Mouse (Mus musculus) liver, embryonic 14.5 days (tissue): ENCODE data around the gene Lyl1. TPM values are rescaled to one million over a fixed set of nuclear protein-coding genes. Genes with fewer than 3 reads are reported as not detected.

Source experiments
- ATAC-seq: fragments of 200-750 bp; cut with Nextera tagmentation; 2 replicates; pipeline ENCODE4 v1.8.0; 2017; ENCODE audit warnings: moderate number of reproducible peaks, mild to moderate bottlenecking, moderate library complexity; ENCODE audit not compliant: insufficient read depth
- DNase-seq, 3 experiments: peaks; one replicate each; pipeline ENCODE4 v3.0.0-alpha.2; 2012 to 2013; ENCODE audit warnings: low read depth in 3 of 3, low spot score in 3 of 3
- H3K27ac ChIP-seq: fragments of 300-500 bp; sonication (generic); 2 replicates; pipeline ENCODE4 v1.5.1; 2014; ENCODE audit warnings: moderate library complexity, mild to moderate bottlenecking, control low read depth, inconsistent platforms
- H3K27me3 ChIP-seq: fragments of 300-500 bp; sonication (generic); 2 replicates; pipeline ENCODE4 v1.6.1; 2014; ENCODE audit warnings: mild to moderate bottlenecking, low read length, moderate library complexity; ENCODE audit not compliant: control insufficient read depth, insufficient read depth
- H3K36me3 ChIP-seq: fragments of 300-500 bp; sonication (generic); replicated peaks from 2 replicates; pipeline ENCODE4 v1.6.1; 2014; ENCODE audit warnings: low read depth; ENCODE audit not compliant: control insufficient read depth, insufficient read depth
- H3K4me1 ChIP-seq, 2 experiments: fragments of 200-500 bp in 1 of 2; fragments of 300-500 bp in 1 of 2; sonication (generic) in 1 of 2; replicated peaks; 2 replicates each; pipeline ENCODE4 v1.6.1; 2012 to 2014; ENCODE audit warnings: antibody characterized with exemption in 1 of 2, inconsistent platforms in 1 of 2, low read length in 1 of 2; ENCODE audit not compliant: control insufficient read depth in 2 of 2, insufficient read depth in 2 of 2
- H3K4me2 ChIP-seq: fragments of 300-500 bp; sonication (generic); 2 replicates; pipeline ENCODE4 v1.6.1; 2014; ENCODE audit warnings: low read depth, mild to moderate bottlenecking, control low read depth, moderate library complexity
- H3K4me3 ChIP-seq, 2 experiments: fragments of 200-500 bp in 1 of 2; fragments of 300-500 bp in 1 of 2; sonication (generic) in 1 of 2; 2 replicates each; pipeline ENCODE4 v1.5.1; 2012 to 2014; ENCODE audit warnings: low read depth in 2 of 2, low read length in 2 of 2, mild to moderate bottlenecking in 2 of 2, control low read depth in 1 of 2, inconsistent platforms in 1 of 2, moderate library complexity in 1 of 2; ENCODE audit not compliant: insufficient read depth in 1 of 2
- H3K9ac ChIP-seq: fragments of 300-500 bp; sonication (generic); replicated peaks from 2 replicates; pipeline ENCODE4 v1.6.1; 2014; ENCODE audit warnings: mild to moderate bottlenecking, control low read depth, moderate library complexity
- H3K9me3 ChIP-seq: fragments of 300-500 bp; sonication (generic); 2 replicates; pipeline ENCODE4 v1.6.1; 2016; ENCODE audit warnings: low read length, mixed read lengths; ENCODE audit not compliant: control insufficient read depth
- CTCF ChIP-seq: IDR thresholded peaks from 2 replicates; pipeline ENCODE4 v1.5.1; 2016; ENCODE audit warnings: antibody characterized with exemption, low read depth, control low read depth
- EP300 ChIP-seq: IDR thresholded peaks from 2 replicates; pipeline ENCODE4 v1.6.1; 2016; ENCODE audit warnings: antibody characterized with exemption, low read depth
- WGBS: fragments of 180-500 bp; shearing (Covaris S2); extraction: QIAGEN DNeasy Blood & Tissue Kit; methylation state at CpG from one replicate; pipeline ENCODE4 v1.1.7; 2014; ENCODE audit not compliant: insufficient replicate concordance; 5-methylcytosine and 5-hydroxymethylcytosine counted together
- polyA plus RNA-seq, 2 experiments: library from polyadenylated mRNA; depleted of rRNA in 1 of 2; stranded (reverse) in 1 of 2; unstranded in 1 of 2; fragments of >200 nt; fragmentation: Nextera tagmentation in 1 of 2; extraction: Ambion mirVana in 1 of 2; gene quantifications; 2 replicates each; pipeline versions ENCODE4 v1.2.1 to v1.2.3; 2012 to 2014

The Lyl1 gene
- polyA plus RNA-seq (2012; rRNA removed) (45.4 and 46.2 TPM in 2 replicates), polyA plus RNA-seq (2014; fragmentation: Nextera tagmentation; extraction: Ambion mirVana) (55.6 and 57.7 TPM in 2 replicates)

DNA sequence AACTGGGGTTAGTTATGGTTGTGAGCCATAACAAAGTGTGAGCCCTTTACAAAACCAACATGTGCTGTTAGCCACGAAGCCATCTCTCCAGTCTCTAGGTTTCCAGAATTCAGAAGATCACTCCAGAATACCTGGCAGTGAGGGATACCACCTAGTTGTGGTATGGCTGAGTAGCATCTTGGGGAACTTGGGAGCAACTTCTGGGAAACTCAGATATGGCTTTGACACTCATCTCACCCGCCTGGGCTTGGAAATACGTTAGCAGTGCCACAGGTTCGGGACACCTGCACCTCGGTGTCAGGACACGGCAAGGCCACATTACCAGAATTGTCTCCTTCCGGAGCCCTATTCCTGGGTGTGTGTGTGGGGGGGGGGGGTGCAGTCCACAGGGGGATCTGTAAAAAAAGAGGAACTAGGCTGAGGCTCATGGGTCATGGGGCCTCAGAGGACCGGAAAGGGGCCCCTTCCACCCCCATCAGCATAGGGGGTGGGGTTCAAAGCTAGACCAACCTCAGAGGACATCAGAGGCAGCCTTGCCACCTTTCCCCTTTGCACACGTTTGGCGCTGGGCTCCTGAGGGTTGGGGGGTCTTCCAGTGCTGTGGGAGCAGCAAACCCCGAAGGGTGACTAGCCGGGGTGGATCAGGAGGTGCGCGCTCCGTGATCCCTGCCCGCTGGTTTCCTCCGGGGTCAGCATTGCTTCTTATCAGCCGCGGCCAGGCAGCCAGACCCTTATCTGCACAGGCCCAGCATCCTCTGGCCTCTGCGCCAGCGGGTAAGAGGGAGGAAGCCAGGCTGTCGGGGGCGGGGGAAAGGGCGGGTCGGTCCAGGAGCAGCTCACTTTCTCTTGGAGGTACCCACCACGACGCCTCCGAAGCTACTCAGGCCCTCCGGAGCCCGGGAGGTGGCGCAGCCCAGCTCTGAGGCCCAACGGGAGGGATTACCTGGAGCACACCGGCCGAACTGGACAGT lies at the start of gene Lyl1:
TSS of gene Lyl1 (plus strand) at position 517 of the 971 bp plus-strand sequence.
- ATAC-seq (peak; percentile 86), DNase-seq (peak; percentile 97 to 99 (median 98))
- TF ChIP-seq CTCF = peak; percentile 78
- peak; percentile 99 for TF ChIP-seq EP300
- Histone ChIP-seq H3K27ac (peak within 1 kb of the TSS; percentile 98), H3K4me3 (peak within 1 kb of the TSS; percentile 88 to 98), H3K4me2 (peak within 1 kb of the TSS; percentile 90), H3K9me3 (no peaks in the 10 kb centered on the region), H3K9ac (peak within 1 kb of the TSS; percentile 100), H3K4me1 (peaks cover 25 to 32% of the 10 kb centered on the region in 2 experiments), H3K27me3 (no peaks in the 10 kb centered on the region), H3K36me3 (peaks cover 28% of the 10 kb centered on the region)
- 1% methylated on average over 34 of the region's 34 CpGs for WGBS

DNA sequence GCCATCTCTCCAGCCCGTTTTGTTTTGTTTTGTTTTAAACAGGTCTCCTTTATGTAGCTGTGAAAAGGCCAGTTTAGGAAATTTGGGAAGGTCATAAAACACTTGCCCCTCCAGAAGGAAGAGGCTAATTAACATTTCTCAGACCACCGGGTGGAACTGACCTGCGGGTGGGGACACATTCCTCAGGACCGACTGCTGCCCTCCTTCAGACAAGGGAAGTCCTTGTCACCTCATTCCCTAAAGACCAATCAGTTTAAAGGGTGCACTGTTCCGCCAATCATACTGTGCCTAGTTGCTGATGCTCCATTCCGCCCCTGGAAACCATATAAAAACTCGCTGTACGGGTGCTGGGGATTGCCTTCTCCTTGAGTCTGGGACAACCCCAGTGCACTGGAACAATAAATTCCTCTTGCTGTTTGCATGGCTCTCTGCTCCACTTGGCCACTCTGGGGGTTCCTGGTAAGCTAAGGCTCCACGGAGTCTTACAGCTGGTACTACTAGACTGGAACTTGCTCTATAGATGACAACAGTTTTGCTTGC lies 48.1 kb upstream of the Lyl1 start:
- TF ChIP-seq CTCF (no peak), EP300 (no peak)
- WGBS = 48% methylated on average over 9 of the region's 9 CpGs
- Histone ChIP-seq H3K27me3 (peaks cover 3% of the 10 kb centered on the region; the same call in 1 of the 2 replicates), H3K9me3 (no peaks in the 10 kb centered on the region), H3K4me3 (no peak overlapping the region), H3K4me1 (peaks cover 22 to 28% of the 10 kb centered on the region in 2 experiments), H3K27ac (no peak overlapping the region), H3K9ac (0 out of 2 replicates have a peak overlapping the region, but pooled peaks have one; percentile 6), H3K4me2 (peak overlapping the region; percentile 13; the same call in 1 of the 2 replicates), H3K36me3 (no peaks in the 10 kb centered on the region)
- DNase-seq (no peak), ATAC-seq (no peak)

DNA sequence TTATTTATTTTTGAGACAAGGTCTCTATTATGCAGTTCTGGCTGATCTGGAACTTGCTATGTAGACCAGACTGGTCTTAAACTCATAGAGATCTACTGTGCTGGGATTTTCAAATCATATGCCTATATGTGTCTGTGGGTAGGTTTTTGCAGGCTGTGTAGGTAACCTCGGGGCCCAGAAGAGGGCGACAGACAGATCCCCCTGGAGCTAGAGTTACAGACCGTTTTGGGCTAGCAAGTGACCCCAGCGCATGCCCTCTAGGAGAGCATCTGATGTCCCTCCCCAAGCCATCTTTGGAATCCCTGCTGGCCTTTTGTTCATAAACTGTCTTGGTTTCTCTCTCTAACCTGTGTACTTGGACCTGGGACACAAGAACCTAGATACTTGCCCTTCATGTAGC lies 46.7 kb upstream of the Lyl1 start:
- peaks cover 3% of the 10 kb centered on the region; the same call in 1 of the 2 replicates for H3K27me3 ChIP-seq
- H3K9me3 ChIP-seq = no peaks in the 10 kb centered on the region
- ATAC-seq (no peak), DNase-seq (no peak)
- TF ChIP-seq CTCF (peak; percentile 57), EP300 (no peak)
- no peak overlapping the region for H3K9ac ChIP-seq
- H3K4me2 ChIP-seq = no peak overlapping the region
- 26% methylated on average over 4 of the region's 4 CpGs for WGBS
- H3K27ac ChIP-seq = no peak overlapping the region
- no peak overlapping the region for H3K4me3 ChIP-seq
- no peaks in the 10 kb centered on the region for H3K36me3 ChIP-seq
- H3K4me1 ChIP-seq = peaks cover 22 to 34% of the 10 kb centered on the region in 2 experiments

DNA sequence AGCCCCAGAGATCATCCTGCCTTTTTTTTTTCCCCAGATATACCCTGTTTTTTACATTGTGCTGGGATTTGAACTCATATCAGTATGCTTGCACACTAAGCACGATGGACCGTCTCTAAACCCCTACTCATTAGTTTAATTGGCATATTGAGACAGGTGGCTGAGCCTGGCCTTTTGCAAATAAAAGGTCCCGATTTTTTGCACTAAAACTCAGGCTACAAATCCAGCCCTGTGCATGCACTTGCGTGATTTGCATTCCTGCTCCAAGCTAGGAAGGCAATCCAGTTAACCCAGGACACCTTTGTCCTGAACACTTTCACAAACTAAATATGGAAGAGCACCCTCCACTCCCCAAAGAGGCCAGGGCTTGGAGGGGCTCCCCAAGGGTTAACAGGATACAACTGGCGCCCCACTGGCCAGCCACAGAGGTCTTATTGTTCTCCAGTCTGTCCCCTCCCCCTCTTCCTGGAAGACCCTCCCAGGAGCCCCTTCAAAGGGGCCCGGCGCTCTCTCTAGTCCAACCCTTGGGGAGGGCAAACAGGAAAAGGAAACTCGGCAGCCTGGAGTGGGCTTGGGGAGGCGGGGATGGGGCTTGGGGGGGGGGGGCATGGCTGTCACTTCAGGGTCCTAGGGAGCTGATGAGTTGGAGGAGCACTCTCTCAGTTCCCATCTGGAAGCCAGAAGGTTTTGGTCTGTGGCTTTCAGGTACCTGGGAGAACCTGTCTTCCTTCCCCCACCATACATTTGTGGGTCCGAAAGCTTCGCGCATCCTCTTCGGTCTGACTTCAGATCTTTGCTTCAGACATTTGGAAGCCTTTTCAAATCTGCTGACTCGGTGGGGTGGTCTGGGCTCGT lies 45.7 kb upstream of the Lyl1 start:
- 12% methylated on average over 15 of the region's 15 CpGs for WGBS
- Histone ChIP-seq H3K27ac (no peak overlapping the region), H3K9me3 (no peaks in the 10 kb centered on the region), H3K4me1 (peaks cover 25 to 40% of the 10 kb centered on the region in 2 experiments), H3K9ac (peak overlapping the region; percentile 64), H3K4me3 (peak overlapping the region; percentile 41 to 50), H3K27me3 (peaks cover 3% of the 10 kb centered on the region; the same call in 1 of the 2 replicates), H3K36me3 (no peaks in the 10 kb centered on the region), H3K4me2 (peak overlapping the region; percentile 93)
- ATAC-seq (no peak), DNase-seq (no peak)
- TF ChIP-seq EP300 = no peak
- TF ChIP-seq CTCF = no peak
